16 mouse cellular contexts compared by ENCODE assay signal in the genomic region with DNA sequence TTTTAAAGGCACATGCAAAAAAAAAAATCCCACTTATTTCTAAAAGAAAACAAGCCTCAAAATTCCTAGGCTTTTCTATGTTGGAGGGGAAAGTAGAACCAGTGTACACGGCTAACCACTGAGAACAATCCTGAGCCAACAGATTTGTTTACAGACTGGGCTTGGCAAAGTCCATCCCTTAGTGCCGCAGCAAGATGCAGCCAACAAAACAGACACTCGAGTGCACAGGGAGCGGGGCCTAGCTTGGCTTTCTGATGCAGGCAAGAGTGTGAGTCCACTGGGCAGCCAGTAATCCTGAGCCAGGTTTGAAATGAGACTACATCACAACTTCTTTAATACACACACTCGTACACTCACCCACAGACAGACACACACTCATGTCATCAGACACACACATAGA.
DNase-seq lines count a peak whose midpoint lies in the region; ATAC-seq lines count a peak whose summit lies in the region.
"Had no signal": no experiment of that assay in that cellular context is flagged by ENCODE, and none has a peak within 500 bp of the region (broad histone marks: within the 10 kb centered on the region; RNA-seq: fewer than 3 reads in every experiment).

No protein-coding gene starts in this region.

- H3K27me3 ChIP-seq in hindbrain, embryonic 12.5 days, result no peaks in the 10 kb centered on the region
- H3K27me3 ChIP-seq: lung, embryonic 15.5 days; midbrain, embryonic 13.5 days had no signal

- intact Hi-C loops in left cerebral cortex, postnatal 4 days (cut with DNase I), result no loop called here

- no peak overlapping the region for H3K27ac ChIP-seq in hindbrain, embryonic 12.5 days
- H3K27ac ChIP-seq: embryonic facial prominence, embryonic 10.5 days; heart, adult 2 months; limb, embryonic 10.5 days; lung, embryonic 15.5 days; midbrain, embryonic 13.5 days had no signal

- H3K36me3 ChIP-seq in hindbrain, embryonic 12.5 days, result no peaks in the 10 kb centered on the region
- H3K36me3 ChIP-seq: embryonic facial prominence, embryonic 10.5 days; limb, embryonic 10.5 days; lung, embryonic 15.5 days; midbrain, embryonic 13.5 days had no signal

- no peak for ATAC-seq in hindbrain, embryonic 12.5 days (ENCODE audit: low FRiP score)
- ATAC-seq: midbrain, embryonic 13.5 days had no signal

- no peak overlapping the region for H3K4me2 ChIP-seq in hindbrain, embryonic 12.5 days (replicated peaks)
- H3K4me2 ChIP-seq: lung, embryonic 15.5 days; midbrain, embryonic 13.5 days had no signal

- WGBS in hindbrain, embryonic 12.5 days, result 87% methylated on average over 5 of the region's 5 CpGs

- H3K4me1 ChIP-seq in hindbrain, embryonic 12.5 days, result peaks cover 36% of the 10 kb centered on the region

- peak; percentile 47 for DNase-seq in left cerebral cortex, postnatal 4 days
- DNase-seq in left cerebral cortex, adult 18-20 months (ENCODE audit: low spot score in 2 of 2), result no peak
- peak; percentile 31 for DNase-seq in 3T3-L1 (ENCODE audit: low read depth, low spot score)
- peak; percentile 58 for DNase-seq in Muller cell, postnatal 12 days (ENCODE audit: inconsistent ontology term)
- DNase-seq in cerebellum, adult 9-10 months, result peak; percentile 81
- DNase-seq in right cerebral cortex, postnatal 10 days (ENCODE audit: low spot score in 2 of 2), result no peak
- DNase-seq: adrenal gland, adult 8-10 months; heart, adult 2 months; heart, postnatal 10 days; kidney, adult 9 months; thymus, postnatal 25 days had no signal

- H3K4me3 ChIP-seq in hindbrain, embryonic 12.5 days, result no peak overlapping the region
- H3K4me3 ChIP-seq: embryonic facial prominence, embryonic 10.5 days; heart, adult 2 months; limb, embryonic 10.5 days; lung, embryonic 15.5 days; midbrain, embryonic 13.5 days had no signal

- H3K9me3 ChIP-seq in hindbrain, embryonic 12.5 days (replicated peaks), result no peaks in the 10 kb centered on the region
- H3K9me3 ChIP-seq: embryonic facial prominence, embryonic 10.5 days; limb, embryonic 10.5 days; lung, embryonic 15.5 days; midbrain, embryonic 13.5 days had no signal

- no peak overlapping the region for H3K9ac ChIP-seq in hindbrain, embryonic 12.5 days
- H3K9ac ChIP-seq: lung, embryonic 15.5 days; midbrain, embryonic 13.5 days had no signal

Comparison
In these comparisons a context has a peak if more than half of its experiments do, and no peak if none do; other contexts are left out.
1. DNase-seq: peak in left cerebral cortex, postnatal 4 days (single experiment), 3T3-L1 (single experiment), Muller cell, postnatal 12 days (single experiment) and cerebellum, adult 9-10 months (single experiment); none in left cerebral cortex, adult 18-20 months (0 of 2) and right cerebral cortex, postnatal 10 days (0 of 2).